Mouse (Mus musculus): ENCODE measurements around the gene Wdr76.

DNA sequence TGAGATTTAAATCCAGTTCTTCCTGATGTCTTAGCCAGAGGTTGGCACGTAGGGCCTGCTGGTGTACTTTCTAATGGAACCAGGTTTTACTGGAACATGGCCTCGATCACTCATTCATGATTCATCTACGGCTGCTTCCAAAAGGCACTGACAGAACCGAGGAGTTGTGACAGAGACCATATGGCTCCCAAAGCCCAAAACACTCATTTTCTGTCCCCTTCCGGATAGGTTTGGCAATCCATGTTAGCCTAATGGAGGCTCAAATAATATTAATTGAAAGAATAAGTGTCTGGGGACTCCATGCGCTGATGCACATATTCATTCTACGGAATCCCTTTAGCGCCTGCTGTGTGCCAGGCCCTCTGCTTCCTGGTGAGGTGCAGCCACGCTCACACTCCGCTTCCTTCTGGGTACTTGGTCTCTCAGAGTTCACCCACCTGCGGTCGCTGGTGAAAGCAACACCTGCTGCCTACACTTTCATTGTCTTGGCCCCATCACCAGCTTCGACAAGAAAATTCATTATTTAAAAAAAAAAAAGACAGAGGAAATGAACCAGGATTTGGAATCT, 76.4 kb downstream of the Wdr76 start:
- TF ChIP-seq CTCF (IDR thresholded peaks at IDR 0.05; ENCODE audit: insufficient read depth, low read length) (no peak), POLR2A (IDR thresholded peaks at IDR 0.05; ENCODE audit: borderline replicate concordance, extremely low read depth, low read depth, low read length) (no peak)

All from lung, adult 2 months (tissue).